Mouse (Mus musculus) midbrain, embryonic 11.5 days (tissue): ENCODE measurements around the gene Lst1. TPM values are rescaled to one million over a fixed set of nuclear protein-coding genes. Genes with fewer than 3 reads are reported as not detected.
A peak's percentile ranks its signal among the peaks of the same experiment; 100 is the strongest.

Experiments
- ATAC-seq: fragments of 200-750 bp; cut with Nextera tagmentation; 2 replicates; pipeline ENCODE4 v1.8.0; 2017; ENCODE audit warnings: moderate TSS enrichment, moderate library complexity; ENCODE audit not compliant: low FRiP score
- DNase-seq: peaks from one replicate; pipeline ENCODE4 v3.0.0; 2015; ENCODE audit warnings: low spot score; ENCODE audit errors: missing footprints
- H3K27ac ChIP-seq: fragments of 300-500 bp; sonication (generic); 2 replicates; pipeline ENCODE4 v1.5.1; 2014; ENCODE audit warnings: low read depth, low read length
- H3K27me3 ChIP-seq: fragments of 300-500 bp; sonication (generic); 2 replicates; pipeline ENCODE4 v1.6.1; 2014; ENCODE audit warnings: mild to moderate bottlenecking, low read length, moderate library complexity, mixed read lengths; ENCODE audit not compliant: control insufficient read depth, insufficient read depth
- H3K36me3 ChIP-seq: fragments of 300-500 bp; sonication (generic); 2 replicates; pipeline ENCODE4 v1.6.1; 2014; ENCODE audit warnings: mild to moderate bottlenecking, low read length, moderate library complexity, mixed read lengths; ENCODE audit not compliant: control insufficient read depth, insufficient read depth
- H3K4me1 ChIP-seq: fragments of 300-500 bp; sonication (generic); 2 replicates; pipeline ENCODE4 v1.6.1; 2014; ENCODE audit warnings: low read length; ENCODE audit not compliant: control insufficient read depth, insufficient read depth
- H3K4me2 ChIP-seq: fragments of 300-500 bp; sonication (generic); 2 replicates; pipeline ENCODE4 v1.6.1; 2014; ENCODE audit warnings: mild to moderate bottlenecking, moderate library complexity
- H3K4me3 ChIP-seq: fragments of 300-500 bp; sonication (generic); 2 replicates; pipeline ENCODE4 v1.5.1; 2014; ENCODE audit warnings: low read depth, low read length
- H3K9ac ChIP-seq: fragments of 300-500 bp; sonication (generic); 2 replicates; pipeline ENCODE4 v1.6.1; 2014; ENCODE audit warnings: low read length
- H3K9me3 ChIP-seq: fragments of 300-500 bp; sonication (generic); 2 replicates; pipeline ENCODE4 v1.6.1; 2016; ENCODE audit warnings: low read length; ENCODE audit not compliant: control insufficient read depth
- WGBS: fragments of 180-500 bp; shearing (Covaris S2); extraction: QIAGEN DNeasy Blood & Tissue Kit; methylation state at CpG from one replicate; pipeline ENCODE4 v1.1.7; 2014; 5-methylcytosine and 5-hydroxymethylcytosine counted together
- polyA plus RNA-seq: library from polyadenylated mRNA; unstranded; fragments of >200 nt; fragmentation: Nextera tagmentation; extraction: Ambion mirVana; gene quantifications from 2 replicates; pipeline ENCODE4 v1.2.1, GENCODE M21; 2014

Gene Lst1
- polyA plus RNA-seq, 1 experiment from 2014 or later: 10.2 TPM

DNA sequence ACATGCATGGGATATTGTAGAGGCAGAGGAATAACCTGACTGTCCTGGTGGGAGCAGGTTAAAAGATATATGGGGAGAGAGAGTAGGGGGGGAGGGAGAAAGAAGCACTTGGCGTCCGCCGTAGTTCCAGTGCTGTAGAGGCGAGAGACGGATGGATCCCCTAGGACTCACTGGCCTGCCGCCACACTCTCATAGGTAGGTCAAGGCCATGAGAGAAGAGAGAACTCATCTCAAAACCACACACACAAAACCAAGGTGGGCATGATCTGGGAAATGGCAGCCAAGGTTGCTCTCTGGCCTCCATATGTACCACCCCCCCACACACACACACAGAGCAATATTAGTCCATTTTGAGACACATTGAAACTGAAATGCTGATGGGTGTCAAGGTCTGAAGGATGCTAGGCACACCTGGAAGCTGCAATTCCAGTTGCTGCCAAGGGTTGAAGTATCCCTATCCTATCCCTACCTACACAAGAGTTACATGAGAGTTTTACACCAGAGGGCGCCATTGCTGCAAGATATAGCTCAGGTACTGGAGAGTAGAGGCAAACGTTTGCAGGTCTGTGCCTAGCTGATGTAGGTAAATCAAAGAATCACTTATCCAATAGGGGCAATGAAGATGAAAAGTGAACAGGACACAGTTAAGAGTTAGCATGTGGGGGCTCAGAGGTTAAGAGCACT lies 21.7 kb downstream of the Lst1 start:
- Histone ChIP-seq H3K36me3 (peaks cover 7% of the 10 kb centered on the region), H3K9me3 (no peaks in the 10 kb centered on the region), H3K4me3 (no peak overlapping the region), H3K4me1 (peaks cover 19% of the 10 kb centered on the region), H3K27ac (no peak overlapping the region; the same call in 1 of the 2 replicates), H3K4me2 (peak overlapping the region; percentile 97), H3K27me3 (no peaks in the 10 kb centered on the region), H3K9ac (no peak overlapping the region; the same call in 1 of the 2 replicates)
- ATAC-seq (no peak), DNase-seq (no peak)
- 73% methylated on average over 8 of the region's 8 CpGs for WGBS

DNA sequence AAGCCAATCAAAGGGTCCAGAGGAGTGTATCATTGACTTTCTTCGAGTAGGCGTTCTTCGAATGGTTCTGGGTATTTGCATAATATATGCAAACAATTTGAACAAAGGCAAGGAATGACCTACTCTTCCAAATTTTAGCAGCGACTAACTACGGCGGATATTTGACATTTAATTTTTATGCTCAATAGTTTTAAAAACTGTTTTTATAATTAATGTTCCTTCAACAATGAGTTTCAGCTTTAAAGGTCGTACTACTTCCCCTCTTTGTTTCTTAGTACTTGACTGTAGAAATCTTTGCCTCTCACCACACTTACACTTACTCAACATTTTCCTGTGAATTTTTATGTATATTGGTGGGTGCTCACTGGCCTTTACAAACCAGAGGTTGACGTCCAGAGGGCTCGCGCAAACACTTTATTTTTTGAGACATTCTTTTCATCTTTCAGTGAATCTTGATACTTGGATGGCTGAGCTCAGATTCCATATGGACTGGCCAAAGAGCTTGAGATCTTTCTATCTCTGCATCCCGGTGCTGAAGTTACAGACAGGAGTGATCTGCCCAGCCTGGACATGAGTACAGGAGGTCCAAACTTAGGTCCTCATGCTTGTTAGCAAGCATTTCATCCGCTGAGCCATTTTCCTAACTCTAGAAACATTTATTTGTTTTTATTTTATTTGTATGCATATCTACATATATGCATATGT lies 22.6 kb downstream of the Lst1 start:
- Histone ChIP-seq H3K4me2 (peak overlapping the region; percentile 97), H3K9ac (peak overlapping the region; percentile 77), H3K4me3 (peak overlapping the region; percentile 100), H3K9me3 (no peaks in the 10 kb centered on the region), H3K27ac (peak overlapping the region; percentile 97), H3K36me3 (peaks cover 16% of the 10 kb centered on the region), H3K27me3 (no peaks in the 10 kb centered on the region), H3K4me1 (peaks cover 19% of the 10 kb centered on the region)
- WGBS: 24% methylated on average over 12 of the region's 12 CpGs
- ATAC-seq: no peak; the same call in 1 of the 2 replicates
- DNase-seq: no peak

DNA sequence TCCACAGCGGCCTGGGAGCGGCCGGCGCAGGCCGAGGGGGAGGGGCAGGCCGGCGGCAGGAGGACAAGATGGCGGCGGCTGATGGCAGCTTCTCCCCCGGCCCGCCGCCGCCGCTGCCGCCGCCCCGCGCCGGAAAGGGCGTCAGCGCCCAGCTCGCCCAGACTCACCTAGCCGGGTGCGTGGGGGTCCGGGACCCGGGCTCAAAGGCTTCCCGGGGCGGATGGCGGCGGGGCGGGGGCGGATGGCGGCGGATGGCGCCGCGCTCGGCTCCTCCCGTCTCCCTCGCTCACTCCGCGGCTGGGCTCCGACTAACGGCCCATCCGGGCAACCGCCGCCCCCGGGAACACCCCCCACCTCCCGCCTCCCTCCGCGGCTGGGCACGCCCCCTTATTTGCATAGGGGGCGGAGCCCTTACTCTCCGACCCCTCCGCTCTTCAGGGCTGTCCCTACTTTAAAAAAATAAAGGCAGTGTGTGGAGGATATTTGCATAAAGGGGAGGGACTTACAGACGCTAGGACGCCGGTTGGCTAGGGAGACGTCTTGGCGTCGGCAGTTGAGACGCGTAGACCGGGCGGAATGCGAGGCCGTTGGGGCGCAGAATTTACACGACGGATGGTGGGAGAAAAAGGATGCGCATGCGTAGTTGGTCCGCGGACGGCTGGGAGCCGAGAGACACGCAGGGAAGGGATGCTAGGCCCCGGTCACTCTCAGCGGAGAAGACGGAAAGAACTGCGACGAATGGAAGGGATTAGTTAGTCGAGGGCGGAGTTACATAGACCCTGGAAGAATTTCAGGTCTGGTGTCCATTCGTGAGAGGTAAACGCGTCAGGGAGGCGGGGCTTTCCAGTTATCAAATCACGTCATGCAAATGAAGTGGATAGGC lies 23.4 kb downstream of the Lst1 start, which contains the start of gene Prrc2a:
Gene Prrc2a, minus strand, starts transcription at position 330 of the 883 bp plus-strand sequence.
- peak; percentile 100 for DNase-seq
- peak; percentile 96 for ATAC-seq

DNA sequence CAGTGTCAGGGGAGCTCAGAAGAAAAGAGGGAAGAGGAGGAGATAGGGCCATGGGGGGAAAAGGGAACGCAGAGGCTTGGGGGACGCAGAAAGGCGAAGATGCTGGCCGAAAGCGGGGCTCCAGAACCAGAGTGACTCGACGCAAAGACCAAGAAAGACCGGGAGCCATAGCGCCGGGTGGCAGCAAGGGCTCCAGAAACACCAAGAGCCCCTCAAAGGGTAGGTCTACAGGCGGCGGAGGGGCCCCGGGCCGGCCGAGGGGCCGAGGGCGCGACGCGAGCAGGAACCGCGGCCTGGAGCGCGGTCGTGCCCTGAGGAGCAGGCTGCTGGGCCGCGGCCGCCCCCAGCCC lies 24.0 kb downstream of the Lst1 start:
- Histone ChIP-seq H3K4me3 (peak overlapping the region; percentile 100), H3K4me2 (peak overlapping the region; percentile 97), H3K4me1 (peaks cover 19% of the 10 kb centered on the region), H3K9ac (peak overlapping the region; percentile 100), H3K36me3 (peaks cover 26% of the 10 kb centered on the region), H3K27me3 (no peaks in the 10 kb centered on the region), H3K9me3 (no peaks in the 10 kb centered on the region), H3K27ac (peak overlapping the region; percentile 93)
- ATAC-seq: no peak
- under 1% methylated on average over 24 of the region's 28 CpGs for WGBS
- DNase-seq: no peak

More for the DNA sequence above, 23.4 kb downstream of the Lst1 start, which contains the start of gene Prrc2a:
- Histone ChIP-seq H3K4me3 (peak within 1 kb of the TSS; percentile 100), H3K27me3 (no peaks in the 10 kb centered on the region), H3K9ac (peak within 1 kb of the TSS; percentile 100), H3K36me3 (peaks cover 24% of the 10 kb centered on the region), H3K9me3 (no peaks in the 10 kb centered on the region), H3K4me1 (peaks cover 19% of the 10 kb centered on the region), H3K27ac (peak within 1 kb of the TSS; percentile 97), H3K4me2 (peak within 1 kb of the TSS; percentile 97)
- under 1% methylated on average over 50 of the region's 89 CpGs for WGBS

DNA sequence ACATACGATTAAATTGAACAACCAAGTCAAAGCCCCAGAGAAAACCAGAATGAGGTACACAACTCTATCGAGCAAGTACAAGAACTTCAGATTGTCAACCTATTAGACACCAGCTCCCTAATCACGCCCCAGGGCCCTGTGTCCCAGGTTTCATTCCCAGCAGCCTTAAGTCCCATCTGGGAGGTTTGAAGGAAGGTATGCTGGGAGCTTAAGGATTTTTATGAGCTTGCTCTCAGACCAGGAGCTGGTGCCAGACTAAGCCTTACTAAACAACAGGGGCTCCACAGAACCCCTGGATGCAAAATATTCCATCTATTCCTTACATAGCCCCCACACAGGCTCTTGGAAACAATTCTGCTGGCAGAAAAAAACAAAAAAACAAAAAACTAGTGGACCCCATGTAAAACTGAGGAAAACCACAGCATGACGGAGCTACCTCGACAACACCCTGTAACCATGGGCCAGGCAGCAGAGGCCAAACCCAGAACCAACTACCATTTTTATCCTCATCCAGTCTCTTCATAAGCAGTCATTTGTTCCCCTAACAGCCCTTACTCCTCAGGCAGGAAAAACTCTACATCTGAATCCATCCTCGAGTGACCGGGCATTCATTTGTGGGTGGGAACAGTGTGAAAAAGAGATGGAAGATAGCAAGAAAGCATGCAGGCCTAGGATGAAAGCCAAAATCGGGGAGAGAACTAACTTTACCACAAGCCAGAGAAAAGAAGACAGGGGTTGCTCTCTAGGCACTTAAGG lies 24.7 kb downstream of the Lst1 start:
- 26% methylated on average over 8 of the region's 8 CpGs for WGBS
- Histone ChIP-seq H3K4me2 (peak overlapping the region; percentile 97), H3K27me3 (no peaks in the 10 kb centered on the region), H3K9ac (peak overlapping the region; percentile 100), H3K4me1 (peaks cover 19% of the 10 kb centered on the region), H3K36me3 (peaks cover 33% of the 10 kb centered on the region), H3K4me3 (peak overlapping the region; percentile 100), H3K9me3 (no peaks in the 10 kb centered on the region), H3K27ac (peak overlapping the region; percentile 93)
- DNase-seq: no peak
- no peak for ATAC-seq

DNA sequence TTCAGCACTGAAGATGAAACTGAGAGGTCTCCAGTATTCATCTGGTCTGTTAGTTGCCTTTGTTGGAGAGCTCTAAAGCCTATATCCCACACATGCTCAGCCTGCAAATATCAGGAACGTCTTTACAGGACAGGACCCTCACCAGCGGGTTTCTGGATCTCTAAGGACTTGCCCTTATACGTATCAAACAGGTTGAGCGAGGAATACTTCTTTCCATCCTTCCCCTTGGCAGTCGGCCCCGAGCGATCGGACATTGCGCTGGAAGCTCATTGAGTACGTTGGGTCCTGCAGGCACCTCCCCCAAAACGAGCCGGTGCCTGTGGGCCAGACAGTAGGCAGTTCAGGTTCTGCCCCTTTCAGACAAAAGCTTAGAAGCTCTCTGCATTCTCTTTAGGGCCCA lies 25.5 kb downstream of the Lst1 start:
- ATAC-seq (no peak), DNase-seq (no peak)
- WGBS: 67% methylated on average over 12 of the region's 12 CpGs
- H3K4me1 ChIP-seq: peaks cover 19% of the 10 kb centered on the region
- H3K9ac ChIP-seq: peak overlapping the region; percentile 100
- H3K27ac ChIP-seq: no peak overlapping the region
- peak overlapping the region; percentile 100 for H3K4me3 ChIP-seq
- no peaks in the 10 kb centered on the region for H3K27me3 ChIP-seq
- H3K4me2 ChIP-seq: peak overlapping the region; percentile 97
- H3K9me3 ChIP-seq: no peaks in the 10 kb centered on the region
- peaks cover 40% of the 10 kb centered on the region for H3K36me3 ChIP-seq

DNA sequence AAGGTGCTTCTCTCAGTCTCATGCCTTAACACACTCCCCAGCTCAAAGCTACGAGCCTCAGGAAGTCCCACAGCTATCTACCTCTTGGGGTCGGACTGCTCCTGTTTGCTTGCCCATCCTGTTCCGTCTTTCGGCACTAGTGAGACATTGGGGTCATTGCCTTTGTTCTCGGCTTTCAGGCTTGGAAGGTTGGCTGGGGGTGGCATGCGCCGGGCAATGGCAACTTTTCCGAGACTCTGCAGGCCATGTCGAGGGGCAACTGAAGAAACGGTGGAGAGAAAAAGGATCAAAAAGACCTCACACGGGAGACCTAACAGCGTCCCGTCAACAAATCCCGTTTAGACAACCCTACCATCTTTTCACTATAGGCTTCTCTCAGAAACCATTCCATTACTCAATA lies 26.1 kb downstream of the Lst1 start:
- Histone ChIP-seq H3K4me3 (peak overlapping the region; percentile 100; the same call in 1 of the 2 replicates), H3K4me1 (peaks cover 19% of the 10 kb centered on the region), H3K9me3 (no peaks in the 10 kb centered on the region), H3K9ac (peak overlapping the region; percentile 100; the same call in 1 of the 2 replicates), H3K27me3 (no peaks in the 10 kb centered on the region), H3K27ac (no peak overlapping the region), H3K4me2 (peak overlapping the region; percentile 97; the same call in 1 of the 2 replicates), H3K36me3 (peaks cover 46% of the 10 kb centered on the region)
- WGBS: 80% methylated on average over 14 of the region's 14 CpGs
- ATAC-seq (no peak), DNase-seq (no peak)

DNA sequence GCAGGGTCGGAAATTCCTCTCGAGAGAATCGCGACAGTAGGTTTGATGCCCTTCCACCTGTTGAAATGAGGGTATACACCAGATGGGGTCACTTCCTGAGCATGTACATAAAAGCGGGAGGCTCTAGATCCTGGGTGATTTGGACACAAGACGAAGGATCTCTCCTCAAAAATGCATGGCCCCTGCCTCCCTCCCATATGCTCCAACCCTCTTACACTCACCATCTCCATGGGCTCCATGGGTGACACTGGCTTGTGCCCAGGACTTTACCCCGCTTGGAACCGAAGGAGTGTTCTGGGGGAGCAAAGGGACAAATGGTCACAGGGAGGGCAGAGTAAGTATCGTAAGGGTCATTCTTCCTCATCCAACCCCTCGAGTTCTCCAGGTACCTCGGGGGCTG lies 26.8 kb downstream of the Lst1 start:
- Histone ChIP-seq H3K4me2 (no peak overlapping the region), H3K36me3 (peaks cover 52% of the 10 kb centered on the region), H3K9ac (no peak overlapping the region), H3K4me1 (peaks cover 19% of the 10 kb centered on the region), H3K27me3 (no peaks in the 10 kb centered on the region), H3K27ac (no peak overlapping the region), H3K4me3 (no peak overlapping the region), H3K9me3 (no peaks in the 10 kb centered on the region)
- 86% methylated on average over 11 of the region's 11 CpGs for WGBS
- DNase-seq (no peak), ATAC-seq (no peak)
